Mouse (Mus musculus) ES-E14 (cell line): ENCODE data around the gene Tiam1. TPM values are rescaled to one million over a fixed set of nuclear protein-coding genes. Genes with fewer than 3 reads are reported as not detected.
A peak's percentile ranks its signal among the peaks of the same experiment; 100 is the strongest.
"Not testable (repeated sequence)": the region's sequence is repeated elsewhere in the genome, so short reads cannot be mapped to it uniquely, and the experiment has no call there.

Source experiments
- DNase-seq: peaks from one replicate; pipeline ENCODE4 v3.0.0-alpha.2; 2013; ENCODE audit warnings: low read depth, low spot score
- H3K27ac ChIP-seq: 2 replicates; pipeline ENCODE4 v1.5.1; 2012; ENCODE audit warnings: low read depth, mild to moderate bottlenecking, low read length, moderate library complexity, mixed read lengths; ENCODE audit not compliant: poor library complexity, insufficient read depth, severe bottlenecking
- H3K36me3 ChIP-seq: 2 replicates; pipeline ENCODE4 v1.6.1; 2012; ENCODE audit warnings: mild to moderate bottlenecking, low read length, moderate library complexity, mixed read lengths; ENCODE audit not compliant: control insufficient read depth, poor library complexity, insufficient read depth, severe bottlenecking
- H3K4me1 ChIP-seq, 2 experiments: fragments of 150-350 bp in 1 of 2; sonication (generic) in 1 of 2; 2 replicates each; pipeline ENCODE4 v1.6.1; 2012; ENCODE audit warnings: low read length in 2 of 2, mild to moderate bottlenecking in 1 of 2, mixed read lengths in 1 of 2; ENCODE audit not compliant: control insufficient read depth in 2 of 2, insufficient read depth in 2 of 2, poor library complexity in 1 of 2
- H3K4me3 ChIP-seq, 2 experiments: fragments of 150-350 bp in 1 of 2; sonication (generic) in 1 of 2; 2 replicates each; pipeline ENCODE4 v1.5.1; 2012; ENCODE audit warnings: low read length in 2 of 2, low read depth in 1 of 2, mild to moderate bottlenecking in 1 of 2, mixed read lengths in 1 of 2; ENCODE audit not compliant: insufficient read depth in 1 of 2, poor library complexity in 1 of 2, severe bottlenecking in 1 of 2
- H3K9ac ChIP-seq: 2 replicates; pipeline ENCODE4 v1.6.1; 2012; ENCODE audit warnings: low read depth, mild to moderate bottlenecking, low read length, mixed read lengths; ENCODE audit not compliant: poor library complexity, insufficient read depth, severe bottlenecking
- H3K9me3 ChIP-seq: fragments of 150-350 bp; sonication (generic); 2 replicates; pipeline ENCODE4 v1.6.1; 2012; ENCODE audit warnings: low read depth, mild to moderate bottlenecking, low read length; ENCODE audit not compliant: control insufficient read depth, insufficient read depth
- CHD2 ChIP-seq: IDR thresholded peaks from 2 replicates; pipeline ENCODE4 v1.6.1; 2014; ENCODE audit warnings: mild to moderate bottlenecking, low read depth, low read length, inconsistent platforms
- HCFC1 ChIP-seq: IDR thresholded peaks from 2 replicates; pipeline ENCODE4 v1.6.1; 2012; ENCODE audit warnings: low read length, inconsistent platforms, borderline replicate concordance; ENCODE audit not compliant: insufficient read depth
- MAFK ChIP-seq: IDR thresholded peaks from 2 replicates; pipeline ENCODE4 v1.6.1; 2014; ENCODE audit warnings: mild to moderate bottlenecking, low read depth, low read length, inconsistent platforms; ENCODE audit not compliant: insufficient read depth
- ZC3H11A ChIP-seq: IDR thresholded peaks from 2 replicates; pipeline ENCODE4 v1.6.1; 2012; ENCODE audit warnings: low read depth, mild to moderate bottlenecking, inconsistent platforms, low read length, borderline replicate concordance
- ZNF384 ChIP-seq: IDR thresholded peaks from 2 replicates; pipeline ENCODE4 v1.6.1; 2012; ENCODE audit warnings: low read depth, low read length, inconsistent platforms
- in situ Hi-C, 2 experiments: fragments of 600-800 bp; cut with MboI; formaldehyde crosslinking; loops; one replicate each; pipeline ENCODE4 v1.15.1; 2025; ENCODE audit warnings: low sequenced_read_pairs in 2 of 2, inconsistent platforms in 1 of 2; ENCODE audit not compliant: unreplicated experiment in 2 of 2
- total RNA-seq: library from RNA; depleted of rRNA; stranded (reverse); fragments of 300-350 nt; gene quantifications from 2 replicates; pipeline ENCODE4 v1.2.3, GENCODE M21; 2012

Gene Tiam1
- total RNA-seq, 1 experiment = 15.7 TPM

DNA sequence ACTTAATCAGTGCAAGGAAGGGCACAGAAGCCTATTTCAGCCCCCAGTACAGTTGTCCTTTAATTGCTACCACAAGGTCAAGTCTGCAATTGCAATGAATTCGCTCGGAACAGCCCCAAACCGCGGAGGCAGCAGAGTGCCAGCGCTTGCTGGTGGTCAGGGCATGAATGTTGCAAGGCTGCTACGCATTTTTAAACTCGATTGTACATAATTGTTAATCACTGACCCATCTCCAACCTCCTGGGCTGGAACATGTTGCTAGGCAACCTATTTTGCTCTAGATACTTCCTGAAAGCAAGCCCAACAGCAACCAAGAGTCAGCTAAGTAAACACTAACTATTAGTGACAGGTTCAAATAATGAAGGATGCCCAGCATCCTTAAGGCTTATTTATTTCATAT, 70.1 kb downstream of the Tiam1 start:
- no peak overlapping the region for H3K4me3 ChIP-seq
- H3K9ac ChIP-seq = no peak overlapping the region
- in situ Hi-C loops = no loop called here
- DNase-seq = no peak
- no peak overlapping the region for H3K27ac ChIP-seq
- peaks cover 2% of the 10 kb centered on the region; the same call in 1 of the 2 replicates for H3K9me3 ChIP-seq
- H3K36me3 ChIP-seq = no peaks in the 10 kb centered on the region
- TF ChIP-seq ZNF384 = no peak
- TF ChIP-seq HCFC1 = no peak
- TF ChIP-seq CHD2 = no peak
- H3K4me1 ChIP-seq = peaks cover 0 to 10% of the 10 kb centered on the region in 2 experiments; a peak in 2 of 4 replicates

DNA sequence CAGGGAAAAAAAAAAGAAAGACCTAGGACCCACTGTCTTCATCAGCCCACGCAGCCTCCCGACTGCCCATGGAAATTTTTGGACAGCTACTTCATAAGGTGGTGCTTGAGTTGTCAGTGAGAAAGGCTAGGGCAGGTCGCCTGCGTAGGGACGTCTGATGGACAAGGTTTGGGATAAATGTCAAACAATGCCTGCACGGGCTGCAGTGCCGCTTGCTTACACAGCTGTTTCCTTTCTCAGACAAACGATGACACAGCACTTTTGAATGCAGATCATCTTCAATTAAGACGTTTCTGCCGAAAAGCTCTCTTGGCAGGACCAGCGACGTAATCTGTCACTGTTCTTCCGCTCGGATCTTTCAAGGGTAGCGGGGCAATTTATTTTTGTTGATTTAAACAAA, 70.9 kb downstream of the Tiam1 start:
- in situ Hi-C loops = no loop called here

DNA sequence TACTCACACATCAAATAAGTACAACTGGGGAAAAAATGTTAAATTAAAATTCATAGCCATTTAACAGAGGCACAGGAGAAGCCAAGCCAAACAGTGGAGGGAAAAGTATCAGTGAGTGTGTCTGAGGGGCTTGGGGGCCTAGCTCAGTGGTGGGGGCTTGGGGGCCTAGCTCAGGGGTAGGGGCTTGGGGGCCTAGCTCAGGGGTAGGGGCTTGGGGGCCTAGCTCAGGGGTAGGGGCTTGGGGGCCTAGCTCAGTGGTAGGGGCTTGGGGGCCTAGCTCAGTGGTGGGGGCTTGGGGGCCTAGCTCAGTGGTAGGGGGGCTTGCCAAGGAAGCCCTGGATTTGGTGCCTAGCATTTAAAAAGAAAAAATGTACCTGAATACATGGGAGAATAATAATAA, 72.4 kb downstream of the Tiam1 start:
- DNase-seq, H3K9me3 ChIP-seq, H3K27ac ChIP-seq, H3K4me3 ChIP-seq, H3K4me1 ChIP-seq, H3K9ac ChIP-seq, H3K36me3 ChIP-seq, in situ Hi-C loops: not testable (repeated sequence)

More for the DNA sequence above, 70.9 kb downstream of the Tiam1 start:
- peaks cover 2% of the 10 kb centered on the region; the same call in 1 of the 2 replicates for H3K9me3 ChIP-seq
- H3K4me1 ChIP-seq = peaks cover 0 to 10% of the 10 kb centered on the region in 2 experiments; a peak in 2 of 4 replicates
- no peaks in the 10 kb centered on the region for H3K36me3 ChIP-seq
- TF ChIP-seq CHD2 = no peak
- peak; percentile 96 for TF ChIP-seq MAFK
- no peak overlapping the region for H3K27ac ChIP-seq
- DNase-seq = no peak
- H3K4me3 ChIP-seq = no peak overlapping the region
- no peak overlapping the region for H3K9ac ChIP-seq

DNA sequence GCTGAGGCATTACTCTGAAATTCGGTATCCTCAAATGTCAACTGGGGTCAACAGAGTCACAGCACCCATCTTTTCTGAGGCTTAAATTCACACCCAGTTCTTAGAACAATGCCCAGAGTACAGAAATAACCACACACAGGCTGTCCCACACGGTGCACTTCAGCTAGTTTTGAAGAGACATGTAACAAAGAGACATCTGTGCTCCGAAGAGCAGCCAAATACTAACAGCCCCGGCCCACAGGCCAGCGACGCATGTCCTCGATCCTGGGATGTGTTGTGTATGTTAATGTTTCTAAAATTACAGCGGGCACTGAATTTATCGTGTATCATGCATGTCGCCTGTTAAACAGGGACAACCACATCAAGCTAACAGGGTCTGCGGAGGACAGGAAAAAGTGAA, 73.5 kb downstream of the Tiam1 start:
- TF ChIP-seq HCFC1 (no peak), CHD2 (no peak), MAFK (no peak), ZNF384 (no peak), ZC3H11A (no peak)
- peaks cover 7% of the 10 kb centered on the region; the same call in 1 of the 2 replicates for H3K9me3 ChIP-seq
- DNase-seq = no peak
- H3K27ac ChIP-seq = no peak overlapping the region
- H3K4me3 ChIP-seq = no peak overlapping the region
- in situ Hi-C loops = no loop called here
- H3K36me3 ChIP-seq = peaks cover 2% of the 10 kb centered on the region; the same call in 1 of the 2 replicates
- no peak overlapping the region for H3K9ac ChIP-seq
- H3K4me1 ChIP-seq = peaks cover 0 to 10% of the 10 kb centered on the region in 2 experiments; a peak in 2 of 4 replicates

DNA sequence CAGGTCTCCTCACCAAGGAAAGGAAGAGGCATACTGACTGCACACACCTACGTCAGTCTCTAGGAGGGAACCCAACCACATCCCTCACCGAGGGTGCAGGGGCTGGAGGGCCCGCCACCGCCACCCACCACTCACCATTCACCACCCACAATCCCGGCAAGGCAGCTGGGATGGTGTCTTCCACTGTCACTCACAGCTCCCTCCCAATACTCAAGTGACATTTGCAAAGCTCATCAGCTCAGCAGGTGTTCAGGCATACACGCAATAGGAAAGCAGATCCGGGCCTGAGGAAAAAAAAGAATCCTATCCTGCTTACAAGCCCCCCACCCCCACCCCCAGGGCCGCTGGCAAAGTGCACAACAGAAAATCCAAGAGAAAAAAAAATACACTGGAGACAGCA, 74.4 kb downstream of the Tiam1 start:
- Histone ChIP-seq H3K9me3 (peaks cover 7% of the 10 kb centered on the region), H3K9ac (no peak overlapping the region), H3K4me3 (no peak overlapping the region), H3K27ac (no peak overlapping the region), H3K4me1 (peaks cover 0 to 10% of the 10 kb centered on the region in 2 experiments; a peak in 2 of 4 replicates), H3K36me3 (peaks cover 8% of the 10 kb centered on the region)
- in situ Hi-C loops = no loop called here
- TF ChIP-seq CHD2 = no peak
- no peak for TF ChIP-seq HCFC1
- TF ChIP-seq ZNF384 = no peak
- no peak for TF ChIP-seq MAFK
- DNase-seq = no peak
